Mouse (Mus musculus) T-helper 17 cell (primary cell): ENCODE results near the gene Hipk2.

ENCODE experiments used
- in situ Hi-C, 2 experiments: fragments of 300-600 bp; cut with MboI, MseI; formaldehyde crosslinking; loops; 1 replicate in 1 of 2; 2 replicates in 1 of 2; pipeline ENCODE4 v1.15.1; 2025; ENCODE audit warnings: high pct_unique_total_duplicates in 2 of 2

Gene Hipk2

DNA sequence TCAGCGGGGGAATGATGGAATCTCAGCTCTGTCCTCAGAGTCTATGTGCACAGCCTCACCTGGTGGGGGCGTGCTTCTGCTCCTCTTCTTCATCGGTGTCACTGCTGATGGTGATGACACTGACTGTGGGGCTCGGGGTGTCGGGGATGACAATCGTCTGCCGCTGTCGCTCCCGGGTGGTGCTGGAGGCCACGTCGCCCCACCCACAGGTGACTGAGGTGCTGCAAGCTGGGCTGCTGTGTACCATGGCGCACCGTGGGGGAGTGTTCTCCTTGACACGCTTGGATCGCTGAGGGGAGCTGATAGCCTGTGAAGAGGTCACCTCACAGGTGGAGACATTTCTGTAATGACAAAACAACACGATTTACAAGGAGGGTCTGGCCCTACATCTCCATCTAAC lies 160.1 kb downstream of the Hipk2 start:
- in situ Hi-C loops: no loop called here

DNA sequence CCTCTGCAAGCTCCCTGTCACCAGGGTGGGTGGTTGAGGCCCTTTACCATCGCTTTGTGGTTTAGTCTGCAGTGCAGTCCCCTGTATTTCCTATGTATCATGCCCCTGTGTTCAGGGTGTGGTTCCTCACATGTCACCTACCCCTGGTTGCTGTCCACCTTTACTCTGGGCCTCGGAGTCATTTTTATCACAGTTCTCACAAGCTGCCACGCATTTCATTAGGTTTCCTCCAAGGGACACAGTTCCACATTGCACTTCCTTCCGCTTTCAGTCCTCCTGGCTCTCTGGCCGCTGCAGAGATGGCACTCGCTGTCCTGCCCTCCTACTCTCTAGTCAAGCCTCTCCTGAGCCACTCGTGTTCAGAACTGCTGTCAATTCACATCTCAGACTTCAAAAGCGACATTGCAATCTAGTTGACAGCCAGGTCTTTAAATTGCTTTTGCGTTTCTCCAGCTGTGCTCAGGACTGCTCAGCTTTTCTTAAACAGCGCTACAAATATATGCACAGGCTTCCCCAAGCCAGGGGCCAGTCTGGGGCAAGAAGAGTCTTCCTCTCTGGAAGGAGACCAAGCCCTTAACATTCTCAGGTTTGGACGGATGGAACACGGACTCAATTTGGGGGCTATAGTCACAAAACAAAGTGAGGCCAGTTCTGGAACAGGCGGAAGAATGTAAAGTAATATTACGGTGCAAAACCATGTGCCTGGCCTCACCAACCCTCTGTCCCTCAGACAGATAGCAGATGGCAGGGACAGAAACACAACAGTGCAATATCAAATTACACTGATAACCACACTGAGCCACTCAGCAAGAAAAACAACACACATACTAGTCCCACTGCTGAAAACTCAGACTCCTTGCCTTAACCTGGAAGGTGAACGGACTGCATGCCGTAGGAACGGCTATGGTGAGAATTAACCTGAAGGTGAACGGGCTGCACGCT lies 161.7 kb downstream of the Hipk2 start:
- in situ Hi-C loops: no loop called here

DNA sequence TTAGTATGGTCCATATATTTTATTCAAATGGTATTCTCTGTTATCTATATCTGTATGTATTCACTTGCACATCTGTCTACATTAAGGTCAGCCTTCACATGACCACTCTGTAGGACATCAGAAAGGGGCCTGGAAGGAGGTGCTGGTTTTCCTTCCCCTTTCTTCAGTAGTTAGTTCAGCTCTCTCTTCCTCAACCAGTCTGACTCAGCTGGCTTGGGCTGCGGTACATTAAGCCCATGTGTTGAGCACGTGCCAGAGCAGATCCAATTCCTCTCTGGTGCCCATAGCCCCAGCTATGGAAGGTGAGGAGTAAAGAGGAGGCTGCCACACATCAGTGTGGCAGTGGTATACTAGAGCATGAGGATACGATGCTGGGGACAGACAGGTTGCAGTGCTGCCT lies 165.5 kb downstream of the Hipk2 start:
- in situ Hi-C loops: no loop called here

DNA sequence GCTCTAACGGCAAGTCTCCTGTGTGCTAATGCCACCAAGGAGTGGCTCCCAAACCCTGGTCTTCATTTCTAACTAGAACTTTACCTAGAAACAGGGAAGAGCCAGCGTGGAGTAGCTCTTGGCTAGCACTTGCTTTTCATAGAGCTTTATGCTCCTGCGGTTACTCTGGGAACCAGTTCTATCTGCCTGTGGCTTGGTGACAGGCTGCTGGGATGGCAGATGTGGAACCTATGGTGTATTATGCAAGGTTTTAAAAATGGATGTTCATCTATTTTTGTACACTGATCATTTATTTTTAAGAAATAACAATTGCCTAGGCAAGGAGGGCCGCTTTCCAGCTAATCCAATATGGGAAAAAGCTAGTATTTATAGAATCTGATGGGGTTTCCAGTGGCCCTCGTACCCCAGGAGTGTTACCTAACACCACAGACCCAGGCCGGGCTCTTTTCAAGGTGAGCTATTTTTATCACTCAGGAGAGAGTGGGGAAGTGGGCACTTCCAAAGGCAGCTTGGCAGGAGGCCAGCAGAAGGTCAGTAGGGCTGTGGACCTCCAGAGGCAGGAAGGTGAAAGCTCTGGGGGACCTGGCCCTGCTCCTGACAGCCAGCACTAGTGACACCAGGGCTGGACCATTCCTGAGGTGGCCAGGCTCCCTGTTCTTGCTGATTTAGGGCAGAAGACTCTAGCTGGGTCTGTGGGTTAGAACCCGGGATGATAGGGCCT lies 171.5 kb downstream of the Hipk2 start:
- in situ Hi-C loops: no loop called here

DNA sequence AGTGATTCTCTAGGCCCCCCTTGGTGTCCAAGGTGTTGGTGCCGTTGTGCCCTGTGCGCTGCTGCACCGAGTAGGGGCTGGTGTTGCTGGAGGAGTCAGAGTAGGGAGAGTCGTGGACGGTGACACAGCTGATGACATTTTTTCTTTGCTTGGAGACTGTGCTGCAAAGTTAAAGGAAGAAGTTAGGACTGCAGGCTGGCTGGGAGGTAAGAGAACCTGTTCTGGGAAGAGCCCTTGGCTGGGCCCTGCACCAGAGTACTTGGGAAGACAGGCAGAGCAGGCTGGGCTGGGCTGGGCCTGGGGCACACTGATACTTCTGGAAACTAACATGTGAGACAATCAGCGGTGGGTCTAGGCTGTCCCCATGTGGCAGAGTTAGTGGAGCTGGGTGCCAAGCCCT lies 172.4 kb downstream of the Hipk2 start:
- in situ Hi-C loops: no loop called here

DNA sequence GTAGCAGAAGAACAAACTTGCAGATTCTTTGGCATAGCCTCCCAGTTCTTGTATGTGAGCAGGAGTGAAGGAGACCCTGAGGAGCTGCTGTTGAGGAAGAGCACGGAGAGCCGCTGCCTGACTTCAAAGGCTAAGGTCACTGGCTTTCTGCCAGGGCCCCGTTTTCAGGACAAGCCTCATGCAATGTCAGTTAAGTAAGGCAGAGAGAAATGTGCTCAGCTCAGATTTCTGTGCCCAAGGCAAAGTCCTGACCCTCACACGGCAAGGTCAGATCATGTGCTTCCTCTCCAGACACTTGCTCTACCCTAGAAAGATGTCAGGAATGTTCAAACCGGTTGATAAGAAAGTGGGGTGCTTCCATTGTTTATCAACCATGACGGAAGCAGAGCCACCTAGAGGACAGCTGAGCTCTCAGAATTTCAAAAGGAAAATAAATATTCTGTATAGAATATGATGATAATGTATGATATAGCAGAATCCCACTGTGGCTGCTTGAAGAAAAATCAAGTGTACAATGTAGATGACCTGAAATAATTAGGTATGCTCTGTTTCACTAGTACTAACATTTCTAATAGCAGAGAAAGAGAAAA lies 173.1 kb downstream of the Hipk2 start:
- in situ Hi-C loops: no loop called here

DNA sequence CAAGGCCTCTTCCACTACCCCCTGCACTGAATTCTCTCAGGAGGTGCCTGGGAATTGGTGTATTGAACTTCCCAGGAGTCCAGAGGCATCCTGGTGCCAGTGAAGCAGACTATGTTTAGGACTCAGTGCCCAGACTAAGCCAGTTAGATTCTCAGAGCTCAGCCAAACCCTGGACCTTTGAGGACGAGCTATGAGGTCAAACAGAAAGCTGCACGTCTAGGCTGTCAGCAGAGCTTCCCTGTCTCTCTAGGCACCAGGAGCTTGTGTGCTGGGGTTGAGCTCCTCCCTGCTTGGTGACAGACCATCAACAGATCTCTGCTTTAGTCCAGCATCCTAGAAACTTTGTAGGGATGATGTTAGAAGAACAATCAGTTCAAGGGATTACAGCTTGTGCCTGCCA lies 174.5 kb downstream of the Hipk2 start:
- in situ Hi-C loops: no loop called here

GRCm38 (mm10) chr6:38698233-38698889 lies 177.6 kb downstream of the Hipk2 start:
- in situ Hi-C loops: loop anchor here (5.0 kb wide), 2 partner anchors 51 to 196 kb away; no protein-coding TSS in a partner anchor

DNA sequence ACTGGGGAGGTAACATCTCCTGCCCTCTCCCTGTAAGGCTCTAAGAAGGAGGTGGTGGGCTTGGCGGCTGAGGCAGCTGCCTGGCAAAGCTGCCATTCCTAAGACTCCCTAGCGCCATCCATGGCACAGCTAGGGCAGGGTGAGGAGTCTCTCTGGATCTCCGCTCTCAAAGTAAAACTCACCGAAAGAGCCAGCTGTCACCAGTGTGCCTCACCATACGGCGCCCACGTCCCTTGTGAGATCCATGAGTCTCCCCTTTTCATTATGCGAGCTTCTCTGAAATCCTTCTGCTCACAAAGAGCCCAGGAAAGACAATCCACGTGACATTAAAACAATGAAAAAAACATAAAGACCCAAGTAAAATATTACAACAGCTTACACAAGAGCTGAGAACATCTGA lies 179.4 kb downstream of the Hipk2 start:
- in situ Hi-C loops: loop anchor here (5.0 kb wide), 2 partner anchors 49 to 194 kb away; no protein-coding TSS in a partner anchor

DNA sequence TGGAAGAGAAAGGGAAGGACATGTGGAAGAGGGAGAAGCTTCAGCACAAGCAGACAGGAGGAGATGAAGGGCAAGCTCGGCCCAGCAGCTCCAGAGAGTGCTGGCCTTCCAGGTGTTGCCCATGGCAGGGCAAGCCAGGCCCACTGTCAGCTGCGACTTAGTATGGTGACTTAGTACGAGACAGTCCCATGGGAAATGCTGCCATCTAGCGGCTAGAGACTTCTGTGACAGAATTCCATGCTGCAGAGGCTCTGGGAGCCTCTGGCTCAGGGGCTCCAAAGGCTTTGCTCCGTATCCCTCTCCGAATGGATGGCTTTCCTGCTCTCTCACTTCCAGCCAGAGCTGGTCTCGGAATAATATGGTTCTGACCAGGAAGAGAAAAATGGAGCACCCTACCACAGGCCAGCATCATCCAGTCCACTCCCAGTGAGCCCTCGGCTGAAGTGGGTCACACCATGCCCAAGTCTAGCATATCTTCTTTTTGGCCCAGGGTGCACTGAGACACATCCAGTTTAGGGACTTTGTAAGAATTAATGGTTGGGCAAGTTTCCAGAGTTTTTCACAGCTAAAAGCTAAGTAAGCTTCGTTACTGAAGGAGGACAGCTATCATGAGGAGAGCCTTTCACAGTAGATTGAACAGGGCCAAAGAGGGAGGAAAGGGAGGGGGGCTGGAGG lies 180.4 kb downstream of the Hipk2 start:
- in situ Hi-C loops: loop anchor here (5.0 kb wide), 2 partner anchors 48 to 193 kb away; no protein-coding TSS in a partner anchor

DNA sequence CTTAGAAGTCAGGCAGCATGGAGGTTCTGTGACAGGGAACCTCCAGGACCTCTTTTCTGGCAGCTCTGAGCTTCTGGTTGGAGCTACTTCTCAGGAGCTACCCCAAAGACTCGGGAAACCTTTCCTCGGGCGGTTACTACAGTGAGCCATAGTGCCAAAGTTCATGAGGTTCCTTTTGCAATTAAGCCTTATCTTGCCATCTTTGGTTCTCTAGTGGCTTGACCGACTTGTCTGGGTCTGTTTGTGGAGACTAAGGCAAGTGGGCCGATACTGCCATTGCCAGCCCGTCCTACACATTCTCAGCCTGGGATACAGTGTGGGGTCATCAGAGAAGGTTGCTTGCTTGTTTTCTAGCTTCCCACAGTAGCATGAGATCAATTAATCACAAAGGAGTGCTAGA lies 183.4 kb downstream of the Hipk2 start:
- in situ Hi-C loops: no loop called here

GRCm38 (mm10) chr6:38691052-38691451 lies 184.9 kb downstream of the Hipk2 start:
- in situ Hi-C loops: no loop called here

- in situ Hi-C loops: no loop called here
Observed at GRCm38 (mm10) chr6:38690615-38691014, 185.3 kb downstream of the Hipk2 start.

DNA sequence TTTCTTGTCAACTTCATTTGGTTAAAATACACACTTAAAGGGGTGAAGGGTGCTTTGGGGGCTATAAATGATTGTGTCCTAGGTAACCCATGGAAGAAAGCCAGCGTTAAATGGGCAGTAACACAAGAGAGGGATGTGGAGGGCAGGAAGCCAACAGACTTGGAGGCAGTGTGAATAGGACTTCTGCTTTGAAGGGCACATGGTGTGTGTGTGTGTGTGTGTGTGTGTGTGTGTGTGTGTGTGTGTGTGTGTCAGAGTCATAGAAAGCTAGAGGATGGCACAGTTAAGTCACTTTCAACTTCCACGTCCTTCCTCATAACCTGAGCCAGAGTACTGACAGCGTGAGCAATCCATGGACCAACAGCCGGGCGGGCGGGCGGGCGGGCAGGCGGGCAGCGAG lies 187.1 kb downstream of the Hipk2 start:
- in situ Hi-C loops: no loop called here

DNA sequence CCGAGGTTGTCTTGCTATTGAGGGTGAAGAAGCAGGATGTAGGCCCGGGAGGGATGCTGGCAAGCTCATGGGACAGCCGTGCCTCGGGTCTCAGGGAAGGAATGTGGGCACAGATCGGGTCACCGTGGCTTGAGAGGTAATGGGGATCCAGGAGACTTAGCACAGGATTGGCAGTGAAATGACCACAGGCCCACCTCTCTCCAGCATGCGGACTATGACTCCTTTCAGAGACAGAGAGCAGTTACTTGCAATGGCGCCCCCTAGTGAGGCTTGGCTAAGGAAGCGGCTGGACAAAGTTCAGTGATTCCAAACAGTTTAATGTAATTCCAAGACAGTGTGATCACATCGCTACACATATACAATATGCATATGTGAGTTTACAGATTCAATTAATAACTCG lies 188.7 kb downstream of the Hipk2 start:
- in situ Hi-C loops: no loop called here

- in situ Hi-C loops: no loop called here
Observed at GRCm38 (mm10) chr6:38682532-38682931, 193.4 kb downstream of the Hipk2 start.

- in situ Hi-C loops: no loop called here
Observed at GRCm38 (mm10) chr6:38677629-38678028, 198.3 kb downstream of the Hipk2 start.

- in situ Hi-C loops: no loop called here
Observed at GRCm38 (mm10) chr6:38676723-38677122, 199.2 kb downstream of the Hipk2 start.

DNA sequence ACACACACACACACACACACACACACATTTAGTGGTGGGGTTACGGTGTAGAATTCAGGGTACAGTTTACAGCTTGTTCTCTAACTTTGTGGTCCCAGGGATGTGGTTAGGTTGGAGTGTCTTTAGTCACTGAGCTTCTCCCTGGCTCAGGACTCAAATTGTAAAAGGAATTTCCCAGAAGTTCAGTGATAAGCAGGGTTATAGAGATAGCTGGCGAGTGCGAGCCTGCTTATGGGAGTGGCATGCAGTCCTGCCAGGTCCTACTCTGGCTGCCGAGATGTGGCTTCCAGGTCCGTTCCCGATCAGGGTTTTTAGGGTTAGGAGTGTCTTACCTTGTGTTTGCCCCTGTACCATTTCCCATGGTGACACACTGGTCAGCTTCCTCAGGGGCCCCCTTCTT lies 199.7 kb downstream of the Hipk2 start:
- in situ Hi-C loops: no loop called here

GRCm38 (mm10) chr6:38672011-38672410 lies 204.0 kb downstream of the Hipk2 start:
- in situ Hi-C loops: loop anchor here (25.0 kb wide), 2 partner anchors 240 to 1235 kb away; partner anchors contain the start of gene Creb3l2 (in 1 of the 2)

DNA sequence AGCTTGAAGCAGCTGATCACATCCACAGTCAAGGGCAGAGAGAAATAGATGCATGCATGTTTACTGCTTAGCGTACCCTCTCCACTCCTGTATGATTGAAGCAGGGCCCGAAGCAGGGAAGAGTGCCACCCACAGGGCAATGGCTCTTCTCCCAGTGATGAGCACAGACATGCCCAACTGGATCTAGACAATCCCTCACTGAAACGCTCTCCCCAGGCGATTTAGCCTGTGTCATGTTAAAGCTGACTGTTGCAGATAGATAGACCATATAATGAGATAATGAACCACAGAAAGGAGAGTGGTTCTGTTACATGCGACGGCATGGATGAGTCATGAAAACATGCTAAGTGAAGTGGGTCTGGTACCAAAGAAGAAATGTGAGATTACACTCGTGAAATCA lies 204.7 kb downstream of the Hipk2 start:
- in situ Hi-C loops: loop anchor here (25.0 kb wide), 2 partner anchors 241 to 1234 kb away; partner anchors contain the start of gene Creb3l2 (in 1 of the 2)
